Mouse (Mus musculus): ENCODE results near the gene Cabin1. TPM values are rescaled to one million over a fixed set of nuclear protein-coding genes. Genes with fewer than 3 reads are reported as not detected.

The Cabin1 gene
- total RNA-seq, 2 experiments from 2014 or later: 79.8 to 82.9 TPM

DNA sequence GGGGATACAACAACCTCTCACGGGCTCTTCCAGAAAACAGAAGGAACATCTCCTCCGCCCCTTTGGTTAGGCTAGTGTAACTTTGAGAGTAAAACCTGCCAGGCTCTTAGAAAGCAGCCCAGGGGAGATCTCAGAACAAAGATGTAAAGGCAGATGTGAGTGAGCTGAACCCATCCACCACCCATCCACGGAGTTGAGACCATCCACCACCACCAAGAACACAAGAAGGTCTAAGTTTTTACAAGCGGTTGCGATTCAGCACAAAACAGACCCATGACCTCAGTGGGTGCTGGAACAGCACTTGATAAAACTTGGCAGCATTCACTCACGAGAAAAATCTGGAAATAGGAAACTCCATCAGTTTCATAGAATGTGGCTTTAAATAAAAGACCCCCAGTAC, 138.2 kb downstream of the Cabin1 start:
- intact Hi-C loops (cut with DNase I): no loop called here
- DNase-seq (ENCODE audit: low spot score in 2 of 2): no peak

DNA sequence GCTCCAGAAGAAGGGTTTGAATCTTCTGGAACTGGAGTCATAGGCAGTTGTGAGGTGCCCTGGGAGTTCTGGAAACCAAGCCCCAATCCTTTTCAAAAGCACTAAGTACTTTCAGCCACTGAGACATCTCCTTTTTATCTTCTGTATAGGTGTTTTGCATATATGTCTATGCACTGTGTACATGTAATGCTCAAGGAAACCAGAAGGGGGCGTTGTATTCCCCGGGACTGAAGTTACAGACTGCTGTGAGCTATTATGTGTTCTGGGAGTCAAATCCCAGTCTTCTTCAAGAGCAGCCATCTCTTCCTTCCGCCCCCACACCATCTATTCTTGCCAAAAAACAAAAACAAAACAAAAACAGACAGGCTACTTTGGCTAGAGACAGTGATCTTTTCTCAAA, 143.3 kb downstream of the Cabin1 start:
- intact Hi-C loops (cut with DNase I): no loop called here

DNA sequence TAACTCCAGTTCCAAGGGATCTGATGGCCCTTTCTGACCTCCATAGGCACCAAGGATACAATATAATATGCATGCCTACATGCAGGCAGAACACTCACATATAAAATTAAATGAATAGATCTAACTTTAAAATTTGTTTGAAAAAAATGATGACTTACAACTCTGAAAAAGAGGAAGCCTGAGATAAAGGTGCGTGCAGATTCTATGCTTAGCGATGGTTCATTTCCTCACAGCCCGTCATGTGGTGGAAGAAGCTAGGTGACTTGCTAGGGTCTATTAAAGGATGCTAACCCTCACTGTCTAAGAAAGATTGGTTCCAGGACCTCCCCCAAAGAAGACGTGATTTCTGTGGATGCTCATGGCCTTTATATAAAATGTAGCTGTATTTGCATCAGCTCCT, 148.1 kb downstream of the Cabin1 start:
- no peak for DNase-seq (ENCODE audit: low spot score in 2 of 2)
- intact Hi-C loops (cut with DNase I): no loop called here

More for the DNA sequence above, 143.3 kb downstream of the Cabin1 start:
- no peak for DNase-seq (ENCODE audit: low spot score in 2 of 2)

DNA sequence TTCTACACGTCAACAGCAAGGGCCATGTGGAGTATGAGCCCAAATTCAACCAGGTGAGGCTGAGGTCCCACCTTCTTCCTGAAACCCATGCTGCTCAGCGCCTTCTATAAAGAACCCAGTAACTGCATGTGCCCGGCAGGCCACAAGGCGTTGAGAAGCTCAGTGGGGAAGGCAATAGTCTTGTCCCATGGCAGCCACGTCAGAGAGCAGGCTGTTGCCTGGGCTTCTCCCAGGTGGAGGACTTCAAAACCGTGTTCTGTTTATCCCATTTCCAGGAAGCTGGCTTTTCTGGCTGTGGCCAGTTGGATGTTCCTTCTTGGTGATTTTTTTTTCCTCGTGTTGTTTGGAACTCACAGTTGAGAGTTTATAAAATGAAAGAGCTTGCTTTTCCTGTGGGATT, 153.7 kb downstream of the Cabin1 start:
- intact Hi-C loops (cut with DNase I): no loop called here
- no peak for DNase-seq (ENCODE audit: low spot score in 2 of 2)

DNA sequence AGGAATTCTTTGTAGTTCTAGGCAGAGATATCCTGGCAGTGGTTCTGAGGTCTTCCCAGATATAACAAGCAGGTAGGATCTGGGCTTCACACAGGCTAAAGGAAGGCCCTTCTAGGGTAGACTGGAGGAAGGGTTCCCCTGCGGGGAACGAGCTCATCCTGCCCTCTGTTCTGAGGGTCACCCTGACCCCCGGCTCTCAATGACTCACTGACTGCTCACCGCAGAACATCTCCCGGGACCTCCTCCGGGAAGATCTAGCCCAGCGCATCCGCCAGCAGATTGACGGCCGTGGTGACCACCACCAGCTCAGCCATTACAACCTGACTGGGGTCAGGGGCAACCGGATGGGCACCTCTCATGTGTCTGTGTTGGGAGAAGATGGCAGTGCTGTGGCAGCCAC, 155.2 kb downstream of the Cabin1 start:
- DNase-seq (ENCODE audit: low spot score in 2 of 2): no peak
- intact Hi-C loops (cut with DNase I): no loop called here

DNA sequence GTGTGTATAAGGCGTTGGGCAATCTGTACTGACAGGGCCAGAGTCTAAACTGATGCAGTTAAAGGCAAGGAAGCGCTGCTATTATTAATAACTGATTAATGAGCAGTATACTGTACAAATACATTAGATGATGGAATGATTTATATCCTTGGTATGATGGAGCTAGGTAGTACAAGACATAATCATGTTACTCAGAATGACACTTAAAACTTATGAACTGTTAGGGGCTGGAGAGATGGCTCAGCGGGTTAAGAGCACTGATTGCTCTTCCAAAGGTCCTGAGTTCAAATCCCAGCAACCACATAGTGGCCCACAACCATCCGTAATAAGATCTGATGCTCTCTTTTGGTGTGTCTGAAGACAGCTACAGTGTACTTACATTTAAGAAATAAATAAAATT, 156.9 kb downstream of the Cabin1 start:
- DNase-seq (ENCODE audit: low spot score in 2 of 2): no peak
- intact Hi-C loops (cut with DNase I): no loop called here

DNA sequence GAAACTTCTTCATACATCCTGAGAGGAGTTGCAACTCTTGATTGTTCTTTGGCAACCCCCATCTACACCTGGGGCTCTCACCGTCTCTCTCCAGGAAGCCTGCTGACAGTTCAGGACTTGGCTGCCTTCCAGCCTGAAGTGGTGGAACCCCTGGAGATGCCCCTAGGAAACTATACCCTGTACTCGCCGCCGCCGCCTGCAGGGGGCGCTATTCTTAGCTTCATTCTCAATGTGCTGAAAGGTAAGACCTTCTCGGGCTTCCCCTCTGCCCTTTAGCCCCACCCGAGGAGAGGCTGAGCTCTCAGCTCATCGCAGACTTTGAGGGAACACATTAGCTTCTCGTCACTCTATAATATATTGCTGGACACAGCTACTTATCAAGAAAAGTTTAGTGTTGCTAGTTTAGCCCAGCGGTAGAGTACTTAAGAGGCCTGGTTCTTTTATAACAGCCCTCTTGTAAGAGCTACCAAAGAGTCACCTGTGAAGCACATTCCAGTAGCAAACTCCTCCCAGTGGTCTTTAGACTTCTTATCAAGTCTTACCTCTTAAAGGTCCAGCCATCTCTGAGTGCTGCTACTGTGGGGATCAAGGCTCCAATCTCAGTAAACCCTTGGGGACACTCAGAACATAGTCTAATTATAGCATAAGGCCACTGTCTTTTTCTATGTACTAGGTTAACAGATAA, 158.8 kb downstream of the Cabin1 start:
- intact Hi-C loops (cut with DNase I): no loop called here
- DNase-seq (ENCODE audit: low spot score in 2 of 2): no peak

DNA sequence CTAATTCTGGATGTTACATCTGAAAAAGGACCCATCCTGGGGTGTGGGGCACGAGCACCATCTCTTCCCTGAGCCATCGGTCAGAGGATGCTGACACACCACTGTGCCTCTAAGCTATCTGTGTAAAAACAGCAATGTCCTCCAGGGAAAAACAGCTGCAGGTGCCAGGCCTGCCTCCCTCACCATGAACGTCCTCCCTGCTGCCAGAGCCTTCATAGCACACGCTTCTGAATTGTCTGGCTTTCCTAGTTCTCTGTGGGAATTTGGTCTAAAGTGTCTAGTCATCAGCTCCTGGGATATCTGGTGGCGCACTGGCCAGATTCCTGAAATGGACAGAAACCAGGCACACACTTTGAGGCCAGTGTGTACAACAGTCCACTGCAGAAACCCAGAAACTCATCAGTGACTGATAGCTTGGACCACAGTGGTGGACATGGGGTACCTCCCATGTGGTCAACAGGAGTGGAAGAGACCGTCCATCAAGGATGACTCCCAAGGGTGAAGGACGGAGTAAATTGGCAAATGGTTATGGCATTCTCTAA, 163.9 kb downstream of the Cabin1 start:
- intact Hi-C loops (cut with DNase I): no loop called here
- no peak for DNase-seq (ENCODE audit: low spot score in 2 of 2)

Other genes starting within 250 kb of the Cabin1 start
- 10 to 100 TPM; 78.1 to 84.3 TPM for gene Snrpd3, start 246.8 kb downstream of the Cabin1 start, total RNA-seq (2021)
- gene Gucd1, start 246.4 kb downstream of the Cabin1 start, total RNA-seq (2021): 10 to 100 TPM; 20.6 to 23.1 TPM
- 10 to 100 TPM; 10.0 to 11.4 TPM for gene Lrrc75b, start 204.0 kb downstream of the Cabin1 start, total RNA-seq (2021)
- 1 to 10 TPM; 1.5 to 1.6 TPM for gene Ggt1, start 202.7 kb downstream of the Cabin1 start, total RNA-seq (2021)
- 1 to 10 TPM; 4.4 to 4.5 TPM for gene Ggt5, start 175.0 kb downstream of the Cabin1 start, total RNA-seq (2021)
- 1 to 10 TPM; 4.3 to 4.8 TPM for gene Susd2, start 120.3 kb downstream of the Cabin1 start, total RNA-seq (2021)
- 10 to 100 TPM; 32.8 to 40.5 TPM for gene Ddt, start 9.1 kb upstream of the Cabin1 start, total RNA-seq (2021)
- not detected for gene Gm20441, start 16.6 kb upstream of the Cabin1 start, total RNA-seq (2021)
- 1 to 10 TPM; 1.5 to 1.7 TPM for gene Gstt3, start 17.1 kb upstream of the Cabin1 start, total RNA-seq (2021)
- gene Gstt1, start 34.2 kb upstream of the Cabin1 start, total RNA-seq (2021): 1 to 10 TPM; 3.0 to 4.7 TPM
- not detected for gene Gstt4, start 58.2 kb upstream of the Cabin1 start, total RNA-seq (2021)
- 1 to 10 TPM; 4.1 to 4.5 TPM for gene Gstt2, start 73.1 kb upstream of the Cabin1 start, total RNA-seq (2021)
- 100 to 1,000 TPM; 690 to 714 TPM for gene Mif, start 95.9 kb upstream of the Cabin1 start, total RNA-seq (2021)
- 1 to 10 TPM; 1.9 to 2.6 TPM for gene Derl3, start 129.1 kb upstream of the Cabin1 start, total RNA-seq (2021)
- 10 to 100 TPM; 77.4 to 83.2 TPM for gene Smarcb1, start 157.3 kb upstream of the Cabin1 start, total RNA-seq (2021)
- gene Chchd10, start 168.8 kb upstream of the Cabin1 start, total RNA-seq (2021): 100 to 1,000 TPM; 260 to 285 TPM
- 1 to 10 TPM; 1.7 to 2.3 TPM for gene Mmp11, start 172.2 kb upstream of the Cabin1 start, total RNA-seq (2021)
- not detected for gene Gm867, start 176.3 kb upstream of the Cabin1 start, total RNA-seq (2021)
- not detected for gene Vpreb3, start 178.7 kb upstream of the Cabin1 start, total RNA-seq (2021)
- not detected for gene Gm5134, start 190.2 kb upstream of the Cabin1 start, total RNA-seq (2021)